Mouse (Mus musculus): ENCODE measurements around the gene Src. TPM values are rescaled to one million over a fixed set of nuclear protein-coding genes. Genes with fewer than 3 reads are reported as not detected.

Gene Src
- total RNA-seq, 2 experiments from 2014 or later = 144 to 147 TPM

DNA sequence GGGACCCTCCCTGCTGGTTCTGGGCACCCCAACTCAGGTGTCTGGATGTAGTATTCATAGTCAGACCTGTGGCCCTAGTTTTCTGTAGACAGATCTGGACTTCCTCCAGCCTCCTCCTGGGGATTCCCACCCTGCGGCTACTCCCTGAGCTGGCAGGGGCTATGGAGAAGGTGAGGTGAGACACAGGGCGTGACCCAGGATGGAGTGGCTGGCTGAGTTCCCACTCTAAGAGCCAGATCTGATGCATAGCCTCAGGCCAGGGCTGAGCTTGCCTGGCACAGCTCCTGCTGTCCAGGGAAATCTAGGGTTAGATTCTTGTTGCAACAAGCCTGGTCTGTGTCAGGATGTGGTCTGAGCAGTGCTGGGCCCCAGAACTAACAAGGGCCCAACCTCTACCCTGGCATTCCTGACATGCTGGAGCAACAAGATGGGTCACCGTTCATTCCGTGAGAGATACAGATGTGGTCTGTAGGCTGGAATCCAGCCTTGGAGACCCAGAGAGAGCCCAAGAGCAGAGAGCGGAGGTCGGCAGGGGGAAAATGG is 7.0 kb upstream of the Src start:
- no peak for DNase-seq (ENCODE audit: extremely low spot score in 1 of 2, low spot score in 1 of 2)

GRCm38 (mm10) chr2:157412497-157412896 is 5.7 kb upstream of the Src start:
- DNase-seq (ENCODE audit: extremely low spot score in 1 of 2, low spot score in 1 of 2) = no peak

DNA sequence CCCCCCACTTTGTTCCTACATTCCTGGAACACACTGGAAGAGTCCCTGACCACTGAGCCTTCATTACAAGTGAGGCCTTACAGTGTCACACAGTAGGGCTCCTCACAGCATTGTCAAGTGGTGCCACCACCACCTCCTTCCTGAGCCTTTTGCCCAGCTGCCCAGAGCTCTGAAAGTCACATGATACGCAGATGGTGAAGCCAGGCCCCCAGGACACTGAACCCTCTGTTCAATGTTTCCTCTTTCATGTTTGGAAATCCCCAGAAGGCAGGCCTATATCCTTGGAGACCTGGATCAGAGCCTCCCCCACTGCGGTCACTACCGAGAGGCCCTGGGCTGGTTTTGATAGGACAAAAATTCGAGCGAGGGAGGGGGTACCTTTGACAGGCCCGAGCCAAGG is 1.0 kb upstream of the Src start:
- no peak for DNase-seq (ENCODE audit: extremely low spot score in 1 of 2, low spot score in 1 of 2)

- DNase-seq (ENCODE audit: extremely low spot score in 1 of 2, low spot score in 1 of 2) = no peak
These were observed 396 bp downstream of the Src start for GRCm38 (mm10) chr2:157418609-157419071.

DNA sequence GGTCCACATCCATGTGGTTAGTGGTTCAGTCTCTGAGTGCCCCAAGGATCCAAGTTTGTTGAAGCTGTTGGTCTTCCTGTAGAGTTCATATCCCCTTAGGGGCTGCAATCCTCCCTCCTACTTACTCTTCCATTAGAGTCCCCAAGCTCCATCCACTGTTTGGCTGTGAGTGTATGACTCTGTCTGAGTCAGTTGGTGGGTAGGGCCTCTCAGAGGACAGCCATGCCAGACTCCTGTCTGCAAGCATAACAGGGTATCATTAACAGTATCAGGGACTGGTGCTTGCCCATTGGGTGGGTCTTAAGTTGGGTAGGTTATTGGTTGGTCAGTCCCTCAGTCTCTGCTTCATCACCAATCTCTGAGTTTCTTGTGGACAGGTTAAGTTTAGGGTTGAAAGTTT is 1.3 kb downstream of the Src start:
- no peak for DNase-seq (ENCODE audit: extremely low spot score in 1 of 2, low spot score in 1 of 2)

GRCm38 (mm10) chr2:157420404-157420803 is 2.2 kb downstream of the Src start:
- no peak for DNase-seq (ENCODE audit: extremely low spot score in 1 of 2, low spot score in 1 of 2)

DNA sequence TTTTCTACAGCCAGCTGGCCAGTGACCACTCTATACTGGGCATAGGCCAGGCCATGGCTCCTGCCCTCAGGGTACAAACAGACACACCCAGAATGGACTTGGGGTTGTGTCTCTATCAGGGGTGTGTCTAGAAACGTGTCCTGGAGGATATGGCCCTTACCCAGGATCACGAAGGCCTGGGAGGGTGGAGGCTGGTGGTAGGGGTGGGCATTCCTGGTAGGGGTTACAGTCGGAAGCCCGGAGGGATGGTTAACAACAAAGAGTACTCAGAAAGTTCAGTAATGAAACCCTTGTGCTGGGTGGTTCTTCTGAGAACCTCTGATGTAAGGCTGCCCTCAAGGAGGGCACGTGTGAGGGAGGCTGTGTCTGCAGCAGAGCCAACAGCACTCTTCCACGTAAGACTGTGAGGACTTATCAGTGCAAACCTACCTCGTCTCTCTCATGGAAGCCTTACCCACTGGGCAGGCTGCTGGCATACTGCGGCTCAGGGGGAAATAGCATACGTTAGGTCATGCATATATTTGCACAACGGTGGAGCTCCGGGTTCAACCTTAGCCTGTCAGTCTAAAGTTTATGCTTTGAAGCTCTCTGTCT is 3.9 kb downstream of the Src start:
- DNase-seq (ENCODE audit: extremely low spot score in 1 of 2, low spot score in 1 of 2) = no peak

DNA sequence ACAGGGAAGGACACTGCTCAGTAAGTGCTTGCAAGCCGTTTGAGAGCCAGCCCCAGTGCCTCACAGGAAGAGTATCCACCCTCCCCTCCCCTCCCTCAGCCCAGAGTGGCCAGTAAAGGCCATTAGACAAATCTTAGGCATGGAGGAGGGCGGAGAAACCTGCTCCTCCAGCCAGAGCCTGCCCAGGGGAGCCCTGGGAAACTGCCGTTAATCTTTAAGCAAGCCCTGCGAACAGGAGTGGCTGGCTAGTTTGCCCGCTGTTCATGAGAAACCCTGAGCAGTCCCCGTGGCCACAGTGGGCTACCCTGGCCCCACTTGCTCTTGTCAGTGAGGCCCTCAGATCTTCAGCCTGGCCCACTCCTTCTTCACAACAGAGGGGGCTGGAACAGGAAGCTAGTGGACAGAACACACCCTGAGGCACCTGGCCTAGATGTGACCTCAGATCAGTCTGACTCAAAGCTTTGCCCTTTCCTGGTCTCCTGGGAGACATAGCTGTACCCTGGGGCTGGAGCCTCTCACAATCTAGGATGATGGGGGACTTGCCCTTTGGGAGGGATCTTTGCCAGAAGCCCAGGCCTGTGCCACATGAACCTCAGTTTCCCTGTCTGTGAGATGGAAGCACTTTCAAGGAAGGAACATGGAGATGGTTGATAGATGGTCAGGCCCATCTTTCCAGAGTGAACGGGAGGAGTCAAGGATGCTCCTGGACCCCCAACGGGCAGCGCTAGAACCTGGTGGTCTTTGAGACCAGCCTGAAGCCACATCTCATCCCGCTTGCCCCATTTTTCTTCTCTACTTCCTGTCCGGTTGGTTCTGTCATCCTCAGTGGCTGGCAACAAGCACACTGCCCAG is 4.8 kb downstream of the Src start:
- DNase-seq (ENCODE audit: extremely low spot score in 1 of 2, low spot score in 1 of 2) = no peak

DNA sequence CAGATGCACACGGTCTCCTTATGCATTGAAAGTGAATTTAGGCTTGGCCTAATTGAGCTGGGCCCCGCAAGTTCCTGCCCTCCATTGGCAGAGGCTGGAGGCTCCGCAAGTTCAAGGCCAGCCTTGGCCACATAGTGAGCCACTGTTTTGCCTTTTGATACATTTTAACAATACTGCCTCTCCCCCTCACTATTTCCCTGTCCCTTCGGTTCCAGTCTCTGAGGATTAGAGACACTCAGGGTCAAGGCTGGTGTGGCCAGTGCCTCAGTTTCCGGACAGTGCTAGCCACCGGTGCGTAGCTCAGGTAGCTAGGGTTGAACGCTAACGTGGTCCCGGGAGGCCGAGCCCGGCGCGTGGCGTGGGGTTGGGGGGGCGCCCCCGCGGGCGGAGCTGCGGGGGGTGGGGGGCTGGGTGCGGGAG is 5.5 kb downstream of the Src start:
- no peak for DNase-seq (ENCODE audit: extremely low spot score in 1 of 2, low spot score in 1 of 2)

DNA sequence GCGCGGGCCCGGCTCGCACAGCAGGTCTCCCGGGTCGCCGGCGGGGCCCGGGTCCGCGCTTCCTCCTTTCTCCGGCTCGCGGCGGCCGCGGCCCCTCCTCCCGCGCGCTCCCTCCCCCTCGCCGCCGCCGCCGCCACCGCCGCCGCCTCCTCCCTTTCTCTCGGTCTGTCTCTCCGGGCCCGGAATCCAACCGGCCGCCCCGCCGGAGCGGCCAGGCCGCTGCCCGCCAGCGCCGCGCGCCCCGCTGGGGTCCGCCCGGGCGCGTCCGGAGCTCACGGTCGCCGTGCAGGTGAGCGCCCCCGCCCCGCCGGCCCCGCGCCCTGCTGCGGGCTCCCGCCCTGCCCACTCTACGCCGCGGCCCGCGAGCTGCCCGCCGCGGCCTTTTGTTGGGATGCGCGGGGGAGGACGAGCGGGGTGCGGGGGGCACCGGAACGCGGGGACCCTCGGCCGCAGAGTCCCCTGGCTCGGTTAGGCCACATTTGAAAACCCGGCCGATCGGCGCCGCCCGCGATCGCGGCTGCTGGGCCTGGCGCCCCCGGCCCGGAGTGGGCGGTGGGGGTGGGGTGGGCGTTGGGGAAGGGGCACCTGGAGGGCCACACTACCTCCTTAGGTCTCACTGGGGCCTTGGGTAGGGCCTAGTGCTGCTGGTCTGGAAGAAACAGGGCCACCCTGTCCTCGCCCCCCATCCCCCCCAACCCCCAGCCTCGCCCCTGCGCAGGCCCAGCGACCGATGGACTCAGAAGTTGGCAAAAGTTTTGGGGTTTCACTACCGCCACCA is 6.1 kb downstream of the Src start:
- DNase-seq (ENCODE audit: extremely low spot score in 1 of 2, low spot score in 1 of 2) = peak in 1 of 2 experiments; percentile 49

GRCm38 (mm10) chr2:157424904-157425642 is 6.8 kb downstream of the Src start:
- DNase-seq (ENCODE audit: extremely low spot score in 1 of 2, low spot score in 1 of 2) = no peak

DNA sequence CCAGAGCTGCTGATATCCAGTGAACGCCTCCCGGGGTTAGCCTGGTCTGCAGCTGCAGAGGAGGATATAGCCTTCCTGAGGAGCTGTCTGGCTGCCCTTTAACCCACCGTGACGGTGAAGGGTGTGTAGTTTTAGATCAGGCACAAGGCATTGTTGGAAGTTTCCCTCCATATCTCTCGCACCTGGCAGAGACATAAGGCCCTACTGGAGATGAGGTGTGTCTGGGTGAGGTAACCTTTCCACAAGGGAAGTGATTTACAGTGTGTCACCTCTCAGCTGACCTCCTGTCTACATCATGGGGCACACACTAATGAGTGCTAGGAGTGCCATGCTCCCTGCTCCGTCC is 7.4 kb downstream of the Src start:
- DNase-seq (ENCODE audit: extremely low spot score in 1 of 2, low spot score in 1 of 2) = no peak

GRCm38 (mm10) chr2:157426171-157426570 is 7.9 kb downstream of the Src start:
- DNase-seq (ENCODE audit: extremely low spot score in 1 of 2, low spot score in 1 of 2) = no peak

DNA sequence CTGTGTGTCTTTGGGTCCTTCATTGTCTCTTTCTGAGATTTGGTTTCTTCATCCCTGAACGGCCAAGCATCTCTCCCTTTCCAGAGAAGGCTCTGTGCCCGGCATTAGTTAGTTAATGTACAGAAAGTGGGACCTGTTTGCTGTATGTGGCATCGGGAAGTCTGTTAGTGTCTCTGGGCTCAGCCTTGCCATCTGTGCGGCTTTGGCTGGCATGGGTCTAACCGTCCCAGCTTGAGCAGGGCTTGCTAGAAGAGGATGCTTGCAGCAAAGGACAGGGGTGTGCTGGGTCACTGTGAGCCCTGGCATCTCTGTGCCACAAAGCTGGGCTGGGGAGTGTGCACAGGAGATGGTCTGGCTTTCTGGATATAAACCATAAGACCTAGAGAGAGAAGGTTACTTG is 8.9 kb downstream of the Src start:
- no peak for DNase-seq (ENCODE audit: extremely low spot score in 1 of 2, low spot score in 1 of 2)

- DNase-seq (ENCODE audit: extremely low spot score in 1 of 2, low spot score in 1 of 2) = no peak
These were observed 10.3 kb downstream of the Src start for GRCm38 (mm10) chr2:157428351-157429139.

DNA sequence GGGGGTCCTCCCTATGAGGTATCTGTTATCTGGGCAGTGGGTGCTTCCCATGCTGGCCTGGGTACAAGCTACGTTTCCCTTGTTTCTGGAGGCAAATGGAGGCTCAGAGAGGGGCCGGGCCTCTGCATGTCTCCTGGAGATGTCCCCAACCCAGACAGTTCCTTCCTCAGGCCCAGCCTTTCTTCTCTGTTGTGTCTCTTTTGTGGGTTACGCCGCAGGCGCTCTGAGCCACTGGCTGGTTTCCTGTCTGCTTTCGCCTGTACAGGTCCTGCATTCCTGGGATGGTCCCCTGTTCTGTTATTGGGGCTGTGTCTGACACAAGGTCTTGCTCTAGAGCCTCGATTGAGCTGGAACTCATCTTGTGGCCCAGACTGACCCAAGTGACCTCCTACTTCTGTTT is 11.5 kb downstream of the Src start:
- DNase-seq (ENCODE audit: extremely low spot score in 1 of 2, low spot score in 1 of 2) = no peak

DNA sequence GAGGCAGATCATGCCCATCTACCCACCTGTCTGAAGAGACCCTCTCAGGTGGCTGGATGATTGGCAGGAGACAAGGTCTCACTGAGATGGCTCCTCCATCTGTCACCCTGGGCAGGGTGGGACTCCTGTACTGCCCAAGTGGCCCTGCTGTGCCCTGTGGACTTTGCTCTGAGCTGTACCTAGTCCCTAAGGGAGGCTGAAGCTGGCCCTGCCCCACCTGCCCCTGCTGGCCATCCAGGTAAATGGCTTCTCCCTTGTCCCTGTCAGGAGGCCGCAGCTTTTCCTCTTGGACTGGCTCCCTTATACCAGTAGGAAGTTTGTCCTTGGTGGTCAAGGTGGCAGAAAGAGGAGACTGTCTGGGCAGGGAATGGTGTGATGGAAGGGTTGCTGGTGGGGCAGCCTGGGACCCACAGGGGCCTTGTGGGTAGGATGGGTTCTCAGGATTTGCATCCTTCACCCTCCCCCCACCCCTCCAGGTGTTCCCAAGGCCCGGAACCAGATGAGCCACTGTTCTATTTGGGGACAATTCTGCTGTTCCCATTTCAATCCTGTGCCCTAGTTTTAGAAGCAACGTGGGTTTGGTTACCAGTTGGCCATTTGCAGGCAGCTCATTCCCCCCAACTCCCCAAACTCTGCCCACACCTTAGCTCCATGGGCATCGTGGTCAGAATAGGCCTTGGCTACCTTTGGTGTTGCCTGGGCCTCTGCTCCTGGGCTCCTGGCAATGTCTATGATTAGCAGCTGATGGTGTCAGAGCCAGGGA is 12.6 kb downstream of the Src start:
- DNase-seq (ENCODE audit: extremely low spot score in 1 of 2, low spot score in 1 of 2) = no peak

DNA sequence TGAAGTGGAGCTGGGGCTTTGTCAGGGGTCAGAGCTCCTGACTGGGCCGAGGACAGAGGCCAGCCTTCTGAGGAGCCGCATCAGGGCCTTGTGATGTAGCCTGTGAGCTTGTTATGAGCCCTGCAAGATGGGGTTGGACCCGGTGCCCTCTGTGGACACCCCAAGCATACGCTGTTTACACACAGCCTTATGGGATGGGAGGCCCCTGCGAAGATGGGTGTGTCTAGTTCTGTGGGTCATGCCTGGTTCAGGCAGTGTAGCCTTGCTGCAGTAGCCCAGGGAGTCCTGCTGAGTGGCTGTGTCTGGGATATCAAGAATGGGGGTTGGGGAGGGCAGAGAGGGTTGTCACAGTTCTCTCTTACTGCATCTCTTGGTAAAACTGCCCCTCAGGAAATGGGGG is 13.7 kb downstream of the Src start:
- DNase-seq (ENCODE audit: extremely low spot score in 1 of 2, low spot score in 1 of 2) = no peak

DNA sequence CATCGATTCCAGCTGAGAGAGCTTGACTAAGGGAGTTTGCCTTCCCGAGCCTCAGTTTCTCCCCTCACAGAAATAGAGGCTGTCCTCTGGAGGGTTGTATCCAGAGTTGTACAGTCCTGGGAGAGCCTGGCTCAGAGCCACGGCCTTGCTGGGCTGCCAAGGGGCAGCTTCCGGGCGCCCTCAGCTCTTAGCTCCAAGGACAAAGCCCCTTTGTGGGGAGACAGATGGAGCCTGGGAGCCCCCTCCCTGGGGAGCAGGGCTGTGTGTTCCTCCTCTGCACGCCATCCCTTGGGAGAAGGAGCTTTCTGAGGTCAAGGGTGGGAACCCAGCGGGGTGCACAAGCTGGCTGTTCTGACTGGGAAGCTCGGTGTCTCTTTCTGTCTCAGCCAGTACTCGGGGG is 14.2 kb downstream of the Src start:
- DNase-seq (ENCODE audit: extremely low spot score in 1 of 2, low spot score in 1 of 2) = peak in 1 of 2 experiments; percentile 58

Data from layer of hippocampus, postnatal 25 days (tissue).